Mouse (Mus musculus): ENCODE measurements around the gene Sptbn4.

- TF ChIP-seq CTCF (IDR thresholded peaks at IDR 0.05; ENCODE audit: low read depth, low read length) = peak; percentile 88
- TF ChIP-seq POLR2A (IDR thresholded peaks at IDR 0.05; ENCODE audit: borderline replicate concordance, low read depth, low read length) = no peak
Observed at GRCm38 (mm10) chr7:27384731-27385130, 62.8 kb downstream of the Sptbn4 start.
